Mouse (Mus musculus) telencephalon, adult 2 months (tissue): Measurements from ENCODE around the gene Lrrc3c.
"Not testable (repeated sequence)": the region's sequence is repeated elsewhere in the genome, so short reads cannot be mapped to it uniquely, and the experiment has no call there.

Source experiments
- DNase-seq: peaks from one replicate; pipeline ENCODE4 v3.0.0-alpha.2; 2011; ENCODE audit warnings: low read depth, low spot score

The Lrrc3c gene

DNA sequence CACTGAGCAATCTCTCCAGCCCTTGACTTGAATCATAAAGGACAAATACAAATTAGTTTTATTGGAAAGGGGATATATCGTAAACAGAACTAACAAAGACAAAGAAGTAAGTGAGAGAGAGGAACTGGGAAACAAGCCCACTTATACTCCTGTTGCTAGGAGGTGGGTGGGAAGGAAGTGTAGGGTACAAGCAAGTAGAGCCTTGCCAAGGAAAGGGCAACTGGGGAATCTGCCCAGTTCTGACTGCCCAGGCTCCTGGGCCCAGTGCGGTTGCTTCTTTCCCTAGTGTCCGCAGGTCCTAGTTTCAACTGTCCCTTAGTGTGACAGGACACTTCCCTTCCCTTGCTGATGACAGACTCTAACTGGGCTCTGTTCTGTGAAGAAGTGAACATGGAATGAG is 30.6 kb downstream of the Lrrc3c start:
- DNase-seq, result no peak

DNA sequence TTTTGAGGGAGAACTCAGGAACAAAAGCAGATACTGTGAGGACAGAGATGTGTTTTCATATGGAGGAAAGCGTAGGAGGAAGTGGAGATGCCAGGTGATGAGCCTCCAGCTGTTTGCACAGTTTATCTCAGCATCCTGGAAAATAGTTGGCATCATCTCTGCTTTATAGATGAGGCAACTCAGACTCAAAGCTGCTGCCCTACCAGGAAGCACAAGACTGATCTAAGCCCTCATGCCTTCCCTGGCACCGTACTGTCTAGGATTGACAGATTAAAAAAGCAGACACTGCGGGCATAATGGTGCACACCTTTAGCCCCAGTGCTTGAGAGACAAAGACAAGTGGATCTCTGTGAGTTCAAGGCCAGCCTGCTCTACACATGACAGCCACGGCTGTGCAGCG is 32.6 kb downstream of the Lrrc3c start:
- DNase-seq, result no peak

DNA sequence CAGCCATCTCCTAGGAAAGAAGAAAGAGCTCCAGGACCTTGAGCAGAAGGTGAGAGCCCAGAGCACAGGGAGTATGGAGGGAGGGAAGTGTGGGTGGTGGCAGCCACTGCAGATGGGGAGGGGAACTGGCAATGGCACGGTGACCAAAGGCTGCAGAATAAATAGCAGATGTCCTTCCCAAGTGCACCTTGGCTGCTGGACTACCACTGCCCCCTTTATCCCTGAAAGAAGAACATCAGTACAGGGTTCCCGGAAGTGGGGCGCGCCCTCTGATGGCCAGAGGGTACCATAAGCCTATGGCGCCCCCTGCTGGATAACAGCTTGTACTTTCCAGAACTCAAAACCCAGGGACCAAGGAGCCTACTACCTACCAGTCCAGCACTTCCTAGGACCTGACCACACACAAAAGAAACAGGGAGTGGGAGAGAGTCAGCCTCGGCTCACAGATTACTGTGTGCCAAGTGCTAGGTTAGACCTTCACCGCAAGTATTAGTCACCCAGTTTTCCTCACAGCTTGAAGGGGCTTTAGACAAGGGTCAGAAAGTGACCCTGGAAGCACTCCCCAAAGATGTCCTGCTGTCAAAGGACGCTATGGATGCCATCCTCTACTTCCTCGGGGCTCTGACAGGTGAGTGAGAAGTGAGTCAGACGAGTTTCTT is 37.4 kb downstream of the Lrrc3c start:
- DNase-seq, result not testable (repeated sequence)

DNA sequence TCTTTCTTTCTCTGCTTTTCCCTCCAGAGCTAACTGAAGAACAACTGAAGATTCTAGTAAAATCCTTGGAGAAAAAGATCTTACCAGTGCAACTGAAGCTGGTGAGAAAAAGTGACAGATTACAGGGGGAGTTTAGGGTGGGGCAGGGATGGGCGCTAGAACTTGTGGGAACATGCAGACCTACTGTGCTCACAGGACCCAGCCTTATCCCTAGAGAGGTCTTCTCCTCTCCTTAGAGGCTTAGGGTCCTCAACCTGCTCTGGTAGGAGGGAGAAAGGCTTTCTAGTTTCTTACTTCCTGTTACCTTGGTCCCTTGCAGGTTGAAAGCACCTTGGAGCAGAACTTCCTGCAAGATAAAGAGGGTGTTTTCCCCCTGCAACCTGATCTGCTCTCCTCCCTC is 39.4 kb downstream of the Lrrc3c start:
- DNase-seq, result no peak

DNA sequence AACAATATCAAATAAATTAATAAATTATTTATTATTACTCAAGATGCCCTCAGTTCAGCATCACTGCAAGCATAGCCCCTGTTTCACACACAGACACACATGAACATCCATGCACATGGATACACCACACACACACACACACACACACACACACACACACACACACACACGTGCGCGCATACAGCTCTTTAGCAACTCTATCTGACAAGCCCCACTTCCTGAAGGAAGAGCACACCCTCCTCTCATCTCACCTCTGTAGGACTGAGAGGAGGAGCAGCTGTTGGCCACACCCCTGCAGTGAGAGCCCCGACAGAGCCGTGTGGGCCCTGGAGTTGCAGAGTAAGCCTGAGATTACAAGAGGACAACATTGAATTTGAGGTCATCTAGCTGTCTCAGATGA is 42.0 kb downstream of the Lrrc3c start:
- DNase-seq, result no peak

DNA sequence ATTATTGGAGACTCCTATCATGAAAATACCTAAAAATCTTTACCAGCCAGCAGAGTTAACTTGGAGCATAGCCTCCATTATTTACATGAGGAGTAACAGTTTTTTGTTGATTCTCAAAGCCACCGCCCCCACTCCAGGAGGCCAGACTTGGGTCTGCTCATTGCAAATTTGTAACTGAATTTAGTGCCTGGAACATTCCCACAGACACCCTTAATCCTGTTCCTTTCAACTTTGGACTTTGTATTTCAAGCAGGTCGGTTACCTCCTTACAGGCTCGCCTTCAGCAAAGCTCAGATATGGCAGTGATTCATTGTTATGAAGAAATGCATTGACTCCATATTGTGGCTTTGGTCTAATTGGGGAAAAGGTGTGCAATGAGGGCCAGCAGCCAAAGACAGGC is 46.7 kb downstream of the Lrrc3c start:
- no peak for DNase-seq

DNA sequence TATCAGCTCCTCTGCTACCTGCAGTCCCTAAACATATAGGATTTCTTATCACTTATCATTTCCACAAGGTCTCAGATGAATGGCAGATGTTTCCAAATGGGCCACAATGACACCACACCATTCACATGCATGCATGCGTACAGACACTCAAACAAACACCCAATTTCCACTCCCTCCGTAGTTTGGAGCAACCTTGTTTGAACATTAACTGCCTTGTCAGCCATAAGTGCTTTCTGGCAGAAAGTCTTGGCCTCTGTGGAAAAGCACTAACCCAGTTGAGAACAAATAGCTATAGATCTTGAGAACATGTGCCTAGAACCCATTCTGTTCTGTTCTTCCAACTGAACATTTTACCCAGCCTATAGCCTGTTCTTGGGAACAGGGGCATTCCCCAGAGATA is 47.9 kb downstream of the Lrrc3c start:
- no peak for DNase-seq

DNA sequence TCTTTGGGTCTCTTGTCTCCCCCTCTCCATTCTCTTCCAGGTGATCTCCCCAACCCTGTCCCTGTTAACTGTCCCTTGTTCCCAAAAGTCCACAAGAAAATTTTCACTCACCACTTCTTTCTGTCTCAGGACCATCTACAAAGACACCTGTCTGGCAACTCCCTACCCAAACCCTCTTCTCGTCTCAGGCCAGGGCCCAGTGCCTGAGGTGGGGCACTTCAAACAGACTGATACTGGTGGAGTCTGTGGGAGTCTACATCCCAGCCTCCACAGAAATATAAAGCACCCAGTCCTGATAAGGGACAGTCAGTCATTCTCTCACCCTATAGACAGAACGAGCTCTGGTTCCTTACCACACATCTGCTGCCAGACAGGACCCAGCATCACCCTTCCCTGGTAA is 48.4 kb downstream of the Lrrc3c start, which contains the start of gene Gsdma2:
Gene Gsdma2 (plus strand): TSS at position 301 of the 400 bp plus-strand sequence.
- no peak for DNase-seq
